Mouse (Mus musculus): ENCODE data around the gene Snx9.

DNA sequence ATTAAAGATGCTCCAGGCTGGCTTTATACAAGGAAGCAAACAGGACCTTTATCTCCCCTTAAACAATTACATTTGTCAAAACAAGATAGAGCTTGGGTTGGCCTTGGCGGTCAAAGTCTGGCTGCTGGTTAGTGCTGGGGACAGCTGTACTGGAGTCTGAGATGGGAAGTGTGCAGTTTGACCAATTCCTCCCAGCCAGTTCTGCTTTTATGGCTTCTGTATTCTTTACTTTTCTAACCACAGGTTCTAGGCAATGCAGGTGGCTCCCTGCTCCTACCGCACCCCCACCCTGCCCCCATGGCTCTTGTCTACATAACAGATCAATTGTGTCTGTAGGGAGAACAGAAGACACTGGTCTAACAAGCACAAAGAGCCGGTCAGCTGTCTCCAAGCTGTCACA, 11.2 kb upstream of the Snx9 start:
- TF ChIP-seq EP300 (IDR thresholded peaks at IDR 0.05; ENCODE audit: low read depth) (no peak), CTCF (IDR thresholded peaks at IDR 0.05; ENCODE audit: low read depth) (no peak)

Data from liver, embryonic 14.5 days (tissue).